Mouse (Mus musculus): Measurements from ENCODE around the gene Rnf144a.

The Rnf144a gene

DNA sequence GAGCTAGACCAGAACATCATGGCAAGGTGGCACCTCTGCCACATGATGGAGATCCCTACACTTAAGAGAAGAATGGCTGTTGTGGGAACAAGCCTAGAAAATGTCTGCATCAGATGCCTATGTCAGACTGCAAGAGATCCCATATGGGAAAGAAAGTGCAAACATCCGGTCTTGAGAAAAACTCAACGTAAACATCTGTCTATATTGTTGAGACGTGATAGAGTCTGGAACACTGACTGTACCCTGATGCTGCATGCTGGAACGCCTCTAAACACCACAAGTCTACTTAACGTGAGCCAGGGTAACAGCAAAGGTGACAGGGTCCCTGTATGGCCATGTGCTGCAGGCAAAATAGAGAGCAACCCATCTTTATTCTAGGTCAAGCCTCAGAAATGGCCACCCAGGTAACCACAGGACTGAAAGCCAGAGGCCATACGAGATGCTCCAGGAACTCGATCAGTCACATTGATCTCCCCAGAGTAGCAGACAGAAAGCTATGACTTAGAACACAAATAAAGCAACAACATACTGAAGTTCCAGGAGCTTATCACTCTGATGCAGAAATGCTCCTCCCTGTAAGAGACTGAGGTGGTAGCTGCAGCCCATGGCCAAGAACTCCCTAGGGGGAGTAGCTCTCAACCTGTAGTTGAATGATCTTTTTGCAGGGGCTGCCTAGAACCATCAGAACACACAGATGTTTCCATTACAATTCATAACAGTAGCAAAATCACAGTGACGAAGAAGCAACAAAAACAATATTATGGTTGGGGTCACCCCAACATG is 38.3 kb downstream of the Rnf144a start:
- in situ Hi-C loops (cut with MseI, MboI) = no loop called here

DNA sequence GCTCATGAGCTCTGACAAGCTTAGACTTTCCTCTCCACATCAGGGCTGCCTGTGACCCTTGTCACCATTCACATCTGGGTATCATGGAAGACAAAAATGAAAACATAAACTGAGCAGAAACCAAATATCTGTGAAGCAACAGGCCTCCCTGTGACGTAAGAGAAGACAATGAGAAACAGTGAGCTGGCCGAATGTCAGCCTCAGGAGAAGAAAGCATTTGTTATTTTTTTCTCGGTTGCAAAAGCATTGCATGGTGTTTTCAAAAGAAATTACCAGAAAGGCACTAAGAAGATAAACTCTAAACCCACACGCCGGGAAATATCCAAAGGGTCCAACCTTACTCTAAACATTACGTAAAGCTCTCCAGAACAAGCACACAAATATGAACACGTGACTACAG is 41.3 kb downstream of the Rnf144a start:
- in situ Hi-C loops (cut with MseI, MboI) = no loop called here

- in situ Hi-C loops (cut with MseI, MboI) = no loop called here
Measured at GRCm38 (mm10) chr12:26370004-26370403, 45.0 kb downstream of the Rnf144a start.

- in situ Hi-C loops (cut with MseI, MboI) = no loop called here
Measured at GRCm38 (mm10) chr12:26367361-26367760, 47.7 kb downstream of the Rnf144a start.

GRCm38 (mm10) chr12:26366372-26366771 is 48.7 kb downstream of the Rnf144a start:
- in situ Hi-C loops (cut with MseI, MboI) = no loop called here

- in situ Hi-C loops (cut with MseI, MboI) = no loop called here
Measured at GRCm38 (mm10) chr12:26365531-26366315, 49.3 kb downstream of the Rnf144a start.

DNA sequence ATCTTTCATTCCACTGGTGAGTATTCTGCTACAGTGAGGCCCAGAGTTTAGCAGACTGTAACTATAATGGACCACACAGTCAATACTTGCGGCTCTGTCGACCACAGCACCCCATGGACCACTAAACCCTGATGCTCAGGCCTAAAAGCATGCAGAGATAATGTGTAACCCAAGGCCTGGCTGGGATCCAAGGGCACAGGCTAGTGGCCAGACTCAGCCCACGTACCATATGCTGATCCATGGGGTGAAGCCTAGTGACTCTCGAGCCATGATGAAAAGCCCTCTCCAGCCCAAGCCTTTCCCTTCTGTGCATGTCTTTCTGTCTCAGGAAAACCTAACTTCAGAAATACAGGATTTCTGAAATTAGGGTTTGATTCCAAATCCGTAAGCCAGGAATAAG is 50.2 kb downstream of the Rnf144a start:
- in situ Hi-C loops (cut with MseI, MboI) = no loop called here

- in situ Hi-C loops (cut with MseI, MboI) = no loop called here
Measured at GRCm38 (mm10) chr12:26360946-26361523, 54.0 kb downstream of the Rnf144a start.

- in situ Hi-C loops (cut with MseI, MboI) = no loop called here
Measured at GRCm38 (mm10) chr12:26359817-26360216, 55.2 kb downstream of the Rnf144a start.

DNA sequence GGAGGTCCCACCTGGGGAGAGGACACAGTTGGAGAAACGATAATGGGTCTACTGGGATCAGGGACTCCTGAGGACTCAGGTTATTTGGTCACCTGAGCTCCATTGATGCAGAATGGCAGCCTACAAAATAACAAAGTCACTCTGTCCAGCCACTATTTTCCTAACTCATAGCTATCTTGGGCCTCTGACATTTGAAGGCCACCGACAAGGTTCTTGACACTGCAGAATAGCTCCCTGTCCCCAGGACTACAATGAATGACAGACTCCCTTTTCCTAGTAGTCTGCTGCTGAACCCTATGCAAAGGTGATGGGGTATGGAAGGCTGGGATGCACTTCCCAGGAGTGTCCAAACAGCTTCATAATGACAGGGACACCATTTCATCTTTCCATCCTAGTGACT is 55.8 kb downstream of the Rnf144a start:
- in situ Hi-C loops (cut with MseI, MboI) = no loop called here

DNA sequence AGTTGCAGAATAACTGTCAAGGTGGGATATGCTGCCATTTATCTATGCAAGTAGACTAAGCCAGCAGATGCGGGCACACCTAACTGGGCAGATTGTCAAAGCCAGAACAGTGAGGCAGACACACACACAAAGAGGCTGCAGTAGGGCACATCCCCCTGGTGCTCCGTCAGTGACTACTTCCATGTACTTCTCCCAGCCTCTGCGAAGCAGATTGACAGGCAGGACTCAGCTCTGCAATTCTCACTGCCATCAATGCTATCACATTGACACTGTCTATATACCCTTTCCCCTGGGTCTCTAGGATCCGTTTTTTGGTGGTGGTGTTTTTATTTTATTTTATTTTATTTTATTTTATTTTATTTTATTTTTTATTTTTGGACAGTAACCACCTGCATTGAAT is 57.8 kb downstream of the Rnf144a start:
- in situ Hi-C loops (cut with MseI, MboI) = no loop called here

- in situ Hi-C loops (cut with MseI, MboI) = no loop called here
Measured at GRCm38 (mm10) chr12:26356191-26356590, 58.9 kb downstream of the Rnf144a start.

GRCm38 (mm10) chr12:26351321-26351720 is 63.7 kb downstream of the Rnf144a start:
- in situ Hi-C loops (cut with MseI, MboI) = no loop called here

DNA sequence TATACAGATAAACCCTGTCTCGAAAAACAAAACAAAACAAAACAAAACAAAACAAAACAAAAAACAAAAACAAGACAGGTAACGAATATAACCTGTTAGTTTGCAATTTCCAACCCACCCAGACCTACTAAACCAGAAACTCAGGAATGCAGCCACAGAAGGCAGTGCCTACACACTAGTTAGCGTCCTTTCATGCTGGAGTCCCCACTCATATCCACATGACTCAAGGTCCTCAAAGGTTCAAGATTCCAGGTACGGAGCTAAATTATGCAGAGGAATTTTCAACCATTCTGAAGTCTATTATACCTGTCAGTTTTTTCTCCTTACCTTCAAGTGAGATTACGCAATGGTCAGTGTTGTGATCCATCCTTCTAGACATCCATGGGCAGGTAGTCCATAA is 70.6 kb downstream of the Rnf144a start:
- in situ Hi-C loops (cut with MseI, MboI) = no loop called here

DNA sequence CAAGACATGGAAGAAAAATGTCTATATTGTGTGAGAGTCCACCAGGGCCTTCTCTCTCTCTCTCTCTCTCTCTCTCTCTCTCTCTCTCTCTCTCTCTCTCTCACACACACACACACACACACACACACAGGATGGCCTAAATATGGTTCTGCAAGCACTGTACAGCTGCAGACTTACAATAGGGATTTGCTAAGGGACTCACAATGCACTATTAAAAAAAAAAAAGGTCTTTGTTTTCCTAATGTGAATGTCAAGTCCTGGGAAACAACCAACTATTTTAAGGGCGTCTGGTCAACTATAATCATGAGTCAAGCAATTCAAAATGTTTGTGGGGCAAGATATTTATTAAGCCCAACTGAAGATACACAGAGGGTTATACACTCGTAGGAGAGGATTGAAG is 71.9 kb downstream of the Rnf144a start:
- in situ Hi-C loops (cut with MseI, MboI) = no loop called here

GRCm38 (mm10) chr12:26342663-26343062 is 72.4 kb downstream of the Rnf144a start:
- in situ Hi-C loops (cut with MseI, MboI) = no loop called here

- in situ Hi-C loops (cut with MseI, MboI) = no loop called here
Measured at GRCm38 (mm10) chr12:26342086-26342485, 73.0 kb downstream of the Rnf144a start.

- in situ Hi-C loops (cut with MseI, MboI) = no loop called here
Measured at GRCm38 (mm10) chr12:26340621-26341020, 74.4 kb downstream of the Rnf144a start.

- in situ Hi-C loops (cut with MseI, MboI) = no loop called here
Measured at GRCm38 (mm10) chr12:26339886-26340285, 75.2 kb downstream of the Rnf144a start.

DNA sequence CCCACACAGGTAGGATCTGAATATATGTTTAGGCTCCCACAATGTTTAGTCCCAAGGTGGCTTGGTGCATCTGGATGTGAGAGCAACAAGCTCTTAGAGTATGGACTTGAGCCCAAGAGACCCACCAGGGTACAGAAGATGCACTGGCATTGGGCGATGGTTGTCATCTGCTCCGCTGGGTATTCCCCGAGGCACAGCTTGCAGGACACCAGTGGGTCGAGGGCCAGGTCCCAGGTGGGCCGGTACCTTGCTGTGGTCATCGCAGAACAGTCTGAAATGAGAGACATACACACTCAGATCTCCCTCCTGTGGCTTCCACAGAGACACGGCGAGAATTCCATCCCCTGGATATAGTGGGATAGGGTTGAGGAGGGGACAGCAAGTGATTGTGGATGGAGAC is 75.9 kb downstream of the Rnf144a start:
- in situ Hi-C loops (cut with MseI, MboI) = no loop called here

DNA sequence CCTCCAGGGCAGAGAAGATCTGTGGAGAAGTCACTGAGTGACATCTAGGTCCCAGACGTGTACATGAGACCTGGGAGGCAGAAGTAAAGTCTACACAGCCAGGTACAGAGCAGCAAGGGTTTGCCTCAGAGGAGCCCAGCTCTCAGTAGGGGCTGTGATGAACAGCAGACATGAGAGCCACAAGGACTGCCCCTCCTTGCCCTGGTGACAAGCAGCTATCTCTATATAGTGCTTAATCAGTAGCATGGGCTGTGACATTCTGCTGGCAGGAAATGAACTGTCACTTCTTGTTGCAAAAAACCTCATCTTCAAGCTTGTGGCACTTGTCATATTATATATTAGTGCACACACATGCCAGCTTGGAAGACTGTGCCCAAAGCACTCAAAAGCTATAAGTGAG is 81.4 kb downstream of the Rnf144a start:
- in situ Hi-C loops (cut with MseI, MboI) = no loop called here

DNA sequence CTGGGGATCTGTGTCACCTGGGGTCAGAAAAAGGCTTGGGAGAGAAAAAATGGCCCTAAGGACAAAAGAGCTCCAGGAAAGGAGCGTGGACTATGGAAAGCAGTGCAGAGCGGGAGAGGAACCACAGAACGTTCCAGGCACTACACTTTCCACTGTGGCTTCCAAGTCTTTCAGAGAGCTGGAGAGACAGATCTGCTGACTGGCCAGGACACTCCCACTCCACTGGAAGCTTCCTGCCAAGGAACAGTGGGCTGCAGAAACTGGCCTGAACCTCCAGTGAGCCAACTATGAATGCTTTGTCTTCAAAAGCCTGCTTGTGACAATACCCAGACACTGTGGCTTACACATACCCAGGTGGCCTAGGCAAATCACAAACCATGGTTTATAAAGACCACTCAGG is 84.0 kb downstream of the Rnf144a start:
- in situ Hi-C loops (cut with MseI, MboI) = no loop called here

DNA sequence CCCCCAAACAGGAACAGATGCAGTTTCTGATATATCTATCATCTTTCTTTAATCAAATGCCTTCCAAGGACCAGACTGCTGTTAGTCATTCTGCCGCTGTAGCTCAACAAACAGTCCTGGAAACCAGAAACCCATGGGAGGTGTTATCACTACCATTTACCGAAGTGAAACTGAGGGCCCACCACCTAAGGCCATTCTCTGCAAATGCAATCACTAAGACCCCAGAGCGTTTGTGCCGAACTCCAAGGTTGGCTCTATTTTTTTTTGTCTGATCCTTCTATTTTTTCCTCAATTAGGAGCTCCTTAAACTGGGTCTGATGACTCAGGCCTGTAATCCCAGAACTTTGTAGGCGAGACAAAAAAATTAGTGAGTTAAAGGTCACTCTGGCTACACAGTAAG is 85.3 kb downstream of the Rnf144a start:
- in situ Hi-C loops (cut with MseI, MboI) = no loop called here
